16 mouse cellular contexts compared by ENCODE assay signal in genomic region chr4:134011450-134012414, GRCm38 (mm10). TPM values are rescaled to one million over a fixed set of nuclear protein-coding genes. Genes with fewer than 3 reads are reported as not detected.
DNase-seq lines count a peak whose midpoint lies in the region; ATAC-seq and TF ChIP-seq lines count a peak whose summit lies in the region.
"Had no signal": no experiment of that assay in that cellular context is flagged by ENCODE, and none has a peak within 500 bp of the region (broad histone marks: within the 10 kb centered on the region; RNA-seq: fewer than 3 reads in every experiment).

No protein-coding gene starts in this region.

- H3K9me3 ChIP-seq in hindbrain, embryonic 12.5 days (replicated peaks) = no peaks in the 10 kb centered on the region
- no peaks in the 10 kb centered on the region for H3K9me3 ChIP-seq in hindbrain, embryonic 16.5 days (ENCODE audit: control insufficient read depth, low read length)
- H3K9me3 ChIP-seq in ES-Bruce4 (replicated peaks; ENCODE audit: control insufficient read depth, insufficient read depth, low read length, poor library complexity, severe bottlenecking) = no peaks in the 10 kb centered on the region
- H3K9me3 ChIP-seq: G1E; hindbrain, embryonic 15.5 days had no signal

- H3K36me3 ChIP-seq in hindbrain, embryonic 12.5 days = no peaks in the 10 kb centered on the region
- H3K36me3 ChIP-seq in hindbrain, embryonic 16.5 days (ENCODE audit: control insufficient read depth, insufficient read depth, low read length) = no peaks in the 10 kb centered on the region
- peaks cover 21% of the 10 kb centered on the region for H3K36me3 ChIP-seq in ES-Bruce4 (ENCODE audit: control insufficient read depth, insufficient read depth, low read length, poor library complexity, severe bottlenecking)
- H3K36me3 ChIP-seq: G1E; hindbrain, embryonic 15.5 days had no signal

- intact Hi-C loops in heart, postnatal 10 days (cut with DNase I) = no loop called here

- no peak overlapping the region; the same call in 1 of the 2 replicates for H3K9ac ChIP-seq in hindbrain, embryonic 12.5 days
- H3K9ac ChIP-seq in hindbrain, embryonic 16.5 days (ENCODE audit: low read depth, low read length) = no peak overlapping the region
- H3K9ac ChIP-seq in ES-Bruce4 (ENCODE audit: low read depth, poor library complexity, severe bottlenecking) = peak overlapping the region; percentile 19
- H3K9ac ChIP-seq: hindbrain, embryonic 15.5 days had no signal

- H3K4me1 ChIP-seq in hindbrain, embryonic 12.5 days = peaks cover 25% of the 10 kb centered on the region
- no peaks in the 10 kb centered on the region for H3K4me1 ChIP-seq in hindbrain, embryonic 16.5 days (ENCODE audit: control insufficient read depth, insufficient read depth, low read depth, low read length)
- peaks cover 7% of the 10 kb centered on the region for H3K4me1 ChIP-seq in ES-Bruce4 (ENCODE audit: control insufficient read depth, insufficient read depth, low read length)
- H3K4me1 ChIP-seq: hindbrain, embryonic 15.5 days had no signal

- no peak overlapping the region for H3K4me3 ChIP-seq in hindbrain, embryonic 12.5 days
- H3K4me3 ChIP-seq in hindbrain, embryonic 16.5 days (ENCODE audit: low read length) = no peak overlapping the region
- H3K4me3 ChIP-seq in ES-Bruce4 (ENCODE audit: low read depth, low read length) = peak overlapping the region; percentile 35
- H3K4me3 ChIP-seq: hindbrain, embryonic 15.5 days had no signal

- TF ChIP-seq POLR2A in ES-Bruce4 (IDR thresholded peaks at IDR 0.05; ENCODE audit: insufficient read depth, low read length) = no peak

- peak; percentile 74; the same call in 1 of the 2 replicates for TF ChIP-seq EP300 in ES-Bruce4 (IDR thresholded peaks at IDR 0.05; ENCODE audit: insufficient read depth, low read depth, low read length)

- 9% methylated on average over 15 of the region's 16 CpGs for WGBS in hindbrain, embryonic 12.5 days
- WGBS in hindbrain, embryonic 16.5 days = 8% methylated on average over 16 of the region's 16 CpGs

- TF ChIP-seq CTCF in ES-Bruce4 (IDR thresholded peaks at IDR 0.05; ENCODE audit: low read depth, low read length) = no peak

- no peak overlapping the region for H3K27ac ChIP-seq in hindbrain, embryonic 12.5 days
- no peak overlapping the region for H3K27ac ChIP-seq in hindbrain, embryonic 16.5 days (ENCODE audit: low read depth, low read length)
- H3K27ac ChIP-seq in ES-Bruce4 (ENCODE audit: insufficient read depth, low read length) = peak overlapping the region; percentile 90
- H3K27ac ChIP-seq: hindbrain, embryonic 15.5 days had no signal

- DNase-seq in ZHBTc4 (ENCODE audit: low read depth, low spot score) (peak; percentile 62), liver (peak; percentile 14), adipocyte (ENCODE audit: low spot score) (no peak)
- no peak for DNase-seq in heart, postnatal 10 days
- DNase-seq: adrenal gland, adult 2 months; kidney, postnatal 4 days; spleen, adult 18-20 months had no signal

- no peak for ATAC-seq in hindbrain, embryonic 12.5 days (ENCODE audit: low FRiP score)
- no peak for ATAC-seq in hindbrain, embryonic 16.5 days
- ATAC-seq in CD4-positive, CD25-positive, alpha-beta regulatory T cell, adult 4 months = no peak

- no peaks in the 10 kb centered on the region for H3K27me3 ChIP-seq in hindbrain, embryonic 12.5 days
- H3K27me3 ChIP-seq in hindbrain, embryonic 16.5 days (replicated peaks; ENCODE audit: control insufficient read depth, insufficient read depth, low read length) = no peaks in the 10 kb centered on the region
- H3K27me3 ChIP-seq in ES-Bruce4 (ENCODE audit: control insufficient read depth, insufficient read depth, low read length, poor library complexity, severe bottlenecking) = no peaks in the 10 kb centered on the region

- peak overlapping the region; percentile 25; the same call in 1 of the 2 replicates for H3K4me2 ChIP-seq in hindbrain, embryonic 12.5 days (replicated peaks)
- H3K4me2 ChIP-seq in hindbrain, embryonic 16.5 days (ENCODE audit: low read length) = no peak overlapping the region
- H3K4me2 ChIP-seq: hindbrain, embryonic 15.5 days had no signal

RNA-seq across cellular contexts. Expression of gene Lin28a, which starts 6.9 kb away (rescaled TPM):
- polyA plus RNA-seq in hindbrain, embryonic 12.5 days (2016; fragmentation: Nextera tagmentation; extraction: Ambion mirVana) = 1.4 TPM in 2 replicates
- 0.16 and 0.35 TPM in 2 replicates for polyA plus RNA-seq in hindbrain, embryonic 16.5 days (2015; fragmentation: Nextera tagmentation; extraction: Ambion mirVana)
- 201 and 217 TPM in 2 replicates for polyA plus RNA-seq in ES-Bruce4 (2011; ENCODE audit: insufficient read depth, insufficient read length, low read depth, missing spikeins)
- polyA plus RNA-seq in CD4-positive, CD25-positive, alpha-beta regulatory T cell, adult 4 months (2017; shearing (Covaris generic)) = not detected
- total RNA-seq in heart, postnatal 10 days (2021) = not detected
- total RNA-seq: adrenal gland, adult 2 months; left cerebral cortex, postnatal 25 days had no signal
- polyA plus RNA-seq: adrenal gland, adult 2 months; G1E had no signal

RNA-seq across cellular contexts. Expression of gene Dhdds, which starts 11.0 kb away (rescaled TPM):
- 43.1 and 44.1 TPM in 2 replicates for polyA plus RNA-seq in hindbrain, embryonic 12.5 days (2016; fragmentation: Nextera tagmentation; extraction: Ambion mirVana)
- polyA plus RNA-seq in hindbrain, embryonic 16.5 days (2015; fragmentation: Nextera tagmentation; extraction: Ambion mirVana) = 49.7 and 49.8 TPM in 2 replicates
- polyA plus RNA-seq in ES-Bruce4 (2011; ENCODE audit: insufficient read depth, insufficient read length, low read depth, missing spikeins) = 18.5 and 23.5 TPM in 2 replicates
- polyA plus RNA-seq in CD4-positive, CD25-positive, alpha-beta regulatory T cell, adult 4 months (2017; shearing (Covaris generic)) = 10 to 100 TPM; 23.5 to 24.3 TPM
- 10 to 100 TPM; 31.4 to 33.9 TPM for total RNA-seq in heart, postnatal 10 days (2021)

RNA-seq across cellular contexts. Expression of gene Zfp683, which starts 41.9 kb away (rescaled TPM):
- not detected in 2 replicates for polyA plus RNA-seq in hindbrain, embryonic 12.5 days (2016; fragmentation: Nextera tagmentation; extraction: Ambion mirVana)
- polyA plus RNA-seq in hindbrain, embryonic 16.5 days (2015; fragmentation: Nextera tagmentation; extraction: Ambion mirVana) = not detected in 2 replicates
- not detected in 2 replicates for polyA plus RNA-seq in ES-Bruce4 (2011; ENCODE audit: insufficient read depth, insufficient read length, low read depth, missing spikeins)
- polyA plus RNA-seq in CD4-positive, CD25-positive, alpha-beta regulatory T cell, adult 4 months (2017; shearing (Covaris generic)) = 1 to 10 TPM in 1 of 2 experiments, under 1 TPM in 1; 0.85 to 1.3 TPM
- total RNA-seq in heart, postnatal 10 days (2021) = not detected
- total RNA-seq: G1E; gastrocnemius, adult 18-20 months; left cerebral cortex, postnatal 25 days; megakaryocyte-erythroid progenitor cell, adult 5-6 weeks had no signal
- polyA plus RNA-seq: G1E; hindbrain, embryonic 15.5 days had no signal

RNA-seq across cellular contexts. Expression of gene Hmgn2, which starts 43.3 kb away (rescaled TPM):
- polyA plus RNA-seq in hindbrain, embryonic 12.5 days (2016; fragmentation: Nextera tagmentation; extraction: Ambion mirVana) = 2,290 and 2,342 TPM in 2 replicates
- 909 and 1,029 TPM in 2 replicates for polyA plus RNA-seq in hindbrain, embryonic 16.5 days (2015; fragmentation: Nextera tagmentation; extraction: Ambion mirVana)
- 253 and 257 TPM in 2 replicates for polyA plus RNA-seq in ES-Bruce4 (2011; ENCODE audit: insufficient read depth, insufficient read length, low read depth, missing spikeins)
- 100 to 1,000 TPM; 379 to 453 TPM for polyA plus RNA-seq in CD4-positive, CD25-positive, alpha-beta regulatory T cell, adult 4 months (2017; shearing (Covaris generic))
- 100 to 1,000 TPM; 254 to 266 TPM for total RNA-seq in heart, postnatal 10 days (2021)

RNA-seq across cellular contexts. Expression of gene Crybg2, which starts 48.9 kb away (rescaled TPM):
- polyA plus RNA-seq in hindbrain, embryonic 12.5 days (2016; fragmentation: Nextera tagmentation; extraction: Ambion mirVana) = 2.3 and 2.5 TPM in 2 replicates
- polyA plus RNA-seq in hindbrain, embryonic 16.5 days (2015; fragmentation: Nextera tagmentation; extraction: Ambion mirVana) = 3.7 and 5.3 TPM in 2 replicates
- 19.2 and 26.1 TPM in 2 replicates for polyA plus RNA-seq in ES-Bruce4 (2011; ENCODE audit: insufficient read depth, insufficient read length, low read depth, missing spikeins)
- 10 to 100 TPM; 20.9 to 28.2 TPM for polyA plus RNA-seq in CD4-positive, CD25-positive, alpha-beta regulatory T cell, adult 4 months (2017; shearing (Covaris generic))
- not detected for total RNA-seq in heart, postnatal 10 days (2021)

Comparison
In these comparisons a context has a peak if more than half of its experiments do, and no peak if none do; other contexts are left out.
1. DNase-seq: peak in ZHBTc4 (single experiment) and liver (single experiment); none in adipocyte (single experiment) and heart, postnatal 10 days (0 of 2).
2. RNA of gene Lin28a, which starts 6.9 kb away (polyA plus RNA-seq): 201 to 217 TPM in ES-Bruce4; 1.4 TPM in hindbrain, embryonic 12.5 days, not detected in CD4-positive, CD25-positive, alpha-beta regulatory T cell, adult 4 months and 0.16 to 0.35 TPM in hindbrain, embryonic 16.5 days; every median in the first group is over 10 times any median in the second.